Mouse (Mus musculus): ENCODE measurements at regions not wholly inside any gene's neighbourhood (a gene's known extent, or its start where the extent isn't known, plus 50 kb on each side); places are given as distances from the start of the nearest gene placed in this dataset.

GRCm38 (mm10) chr9:112909311-112910101, 673.8 kb upstream of the Arpp21 start:
- no peak for DNase-seq (ENCODE audit: low spot score)

GRCm38 (mm10) chr9:112905955-112906354, 670.2 kb upstream of the Arpp21 start:
- no peak for DNase-seq (ENCODE audit: low spot score)

- DNase-seq (ENCODE audit: low spot score): no peak
These were observed 629.2 kb upstream of the Arpp21 start for GRCm38 (mm10) chr9:112864921-112865320.

GRCm38 (mm10) chr9:112861136-112861535, 625.4 kb upstream of the Arpp21 start:
- DNase-seq (ENCODE audit: low spot score): no peak

GRCm38 (mm10) chr9:112860307-112860893, 624.7 kb upstream of the Arpp21 start:
- no peak for DNase-seq (ENCODE audit: low spot score)

- no peak for DNase-seq (ENCODE audit: low spot score)
These were observed 605.7 kb upstream of the Arpp21 start for GRCm38 (mm10) chr9:112841473-112841872.

GRCm38 (mm10) chr9:112839071-112839793, 603.5 kb upstream of the Arpp21 start:
- no peak for DNase-seq (ENCODE audit: low spot score)

- no peak for DNase-seq (ENCODE audit: low spot score)
These were observed 601.8 kb upstream of the Arpp21 start for GRCm38 (mm10) chr9:112837563-112837962.

GRCm38 (mm10) chr9:112834441-112835245, 598.9 kb upstream of the Arpp21 start:
- DNase-seq (ENCODE audit: low spot score): no peak

GRCm38 (mm10) chr9:112831102-112831501, 595.4 kb upstream of the Arpp21 start:
- DNase-seq (ENCODE audit: low spot score): no peak

- no peak for DNase-seq (ENCODE audit: low spot score)
These were observed 592.9 kb upstream of the Arpp21 start for GRCm38 (mm10) chr9:112828602-112829001.

- DNase-seq (ENCODE audit: low spot score): no peak
These were observed 590.9 kb upstream of the Arpp21 start for GRCm38 (mm10) chr9:112826592-112826991.

- no peak for DNase-seq (ENCODE audit: low spot score)
These were observed 586.2 kb upstream of the Arpp21 start for GRCm38 (mm10) chr9:112821940-112822339.

GRCm38 (mm10) chr9:112811946-112812345, 576.2 kb upstream of the Arpp21 start:
- DNase-seq (ENCODE audit: low spot score): no peak

- DNase-seq (ENCODE audit: low spot score): no peak
These were observed 564.0 kb upstream of the Arpp21 start for GRCm38 (mm10) chr9:112799583-112800220.

- no peak for DNase-seq (ENCODE audit: low spot score)
These were observed 557.8 kb upstream of the Arpp21 start for GRCm38 (mm10) chr9:112793537-112793936.

GRCm38 (mm10) chr9:112771981-112772380, 536.2 kb upstream of the Arpp21 start:
- DNase-seq (ENCODE audit: low spot score): no peak

GRCm38 (mm10) chr9:112744616-112745015, 508.9 kb upstream of the Arpp21 start:
- DNase-seq (ENCODE audit: low spot score): no peak

- no peak for DNase-seq (ENCODE audit: low spot score)
These were observed 508.3 kb upstream of the Arpp21 start for GRCm38 (mm10) chr9:112743871-112744590.

- no peak for DNase-seq (ENCODE audit: low spot score)
These were observed 500.0 kb upstream of the Arpp21 start for GRCm38 (mm10) chr9:112735761-112736160.

GRCm38 (mm10) chr9:112725523-112725922, 489.8 kb upstream of the Arpp21 start:
- no peak for DNase-seq (ENCODE audit: low spot score)
